Mouse (Mus musculus) retina, postnatal 1 day (tissue): ENCODE data around the gene Cacna1b.
A peak's percentile ranks its signal among the peaks of the same experiment; 100 is the strongest.

ENCODE experiments used
- DNase-seq: peaks from one replicate; pipeline ENCODE4 v3.0.0-alpha.2; 2012

Cacna1b gene

GRCm38 (mm10) chr2:24717963-24718362 lies 45.0 kb downstream of the Cacna1b start:
- DNase-seq, result no peak

GRCm38 (mm10) chr2:24717461-24717860 lies 45.5 kb downstream of the Cacna1b start:
- no peak for DNase-seq

- no peak for DNase-seq
These were observed 57.0 kb downstream of the Cacna1b start for GRCm38 (mm10) chr2:24705929-24706328.

GRCm38 (mm10) chr2:24702208-24702957 lies 60.6 kb downstream of the Cacna1b start:
- DNase-seq, result no peak

- DNase-seq, result no peak
These were observed 65.5 kb downstream of the Cacna1b start for GRCm38 (mm10) chr2:24697281-24697980.

GRCm38 (mm10) chr2:24692371-24692770 lies 70.6 kb downstream of the Cacna1b start:
- no peak for DNase-seq

- DNase-seq, result no peak
These were observed 72.6 kb downstream of the Cacna1b start for GRCm38 (mm10) chr2:24690356-24690755.

GRCm38 (mm10) chr2:24685347-24685746 lies 77.6 kb downstream of the Cacna1b start:
- no peak for DNase-seq

- DNase-seq, result no peak
These were observed 78.2 kb downstream of the Cacna1b start for GRCm38 (mm10) chr2:24684796-24685195.

- no peak for DNase-seq
These were observed 79.7 kb downstream of the Cacna1b start for GRCm38 (mm10) chr2:24683266-24683665.

- DNase-seq, result no peak
These were observed 82.2 kb downstream of the Cacna1b start for GRCm38 (mm10) chr2:24680731-24681130.

- no peak for DNase-seq
These were observed 82.8 kb downstream of the Cacna1b start for GRCm38 (mm10) chr2:24680176-24680575.

GRCm38 (mm10) chr2:24679012-24679651 lies 83.8 kb downstream of the Cacna1b start:
- DNase-seq, result peak; percentile 78

GRCm38 (mm10) chr2:24678538-24678937 lies 84.4 kb downstream of the Cacna1b start:
- DNase-seq, result no peak

GRCm38 (mm10) chr2:24678110-24678509 lies 84.8 kb downstream of the Cacna1b start:
- DNase-seq, result no peak

GRCm38 (mm10) chr2:24677629-24678028 lies 85.3 kb downstream of the Cacna1b start:
- no peak for DNase-seq

GRCm38 (mm10) chr2:24674432-24675006 lies 88.4 kb downstream of the Cacna1b start:
- no peak for DNase-seq

GRCm38 (mm10) chr2:24668598-24668997 lies 94.4 kb downstream of the Cacna1b start:
- DNase-seq, result no peak

GRCm38 (mm10) chr2:24664678-24665257 lies 98.2 kb downstream of the Cacna1b start:
- DNase-seq, result peak; percentile 44

GRCm38 (mm10) chr2:24659150-24659775 lies 103.7 kb downstream of the Cacna1b start:
- no peak for DNase-seq

- no peak for DNase-seq
These were observed 114.4 kb downstream of the Cacna1b start for GRCm38 (mm10) chr2:24648503-24648902.

- DNase-seq, result no peak
These were observed 116.4 kb downstream of the Cacna1b start for GRCm38 (mm10) chr2:24646452-24647146.
